Mouse (Mus musculus) left cerebral cortex, postnatal 36 days (tissue): Measurements from ENCODE around the gene Nipal3. TPM values are rescaled to one million over a fixed set of nuclear protein-coding genes. Genes with fewer than 3 reads are reported as not detected.

Source experiments
- DNase-seq, 2 experiments: peaks; one replicate each; pipeline ENCODE4 v3.0.0; 2021 to 2022; ENCODE audit warnings: low spot score in 2 of 2, mixed read lengths in 1 of 2
- intact Hi-C: fragments of 180-260 bp; cut with DNase I; formaldehyde crosslinking; loops from one replicate; pipeline ENCODE4 v1.15.1; 2025
- total RNA-seq, 2 experiments: library from RNA; stranded (reverse); gene quantifications; 2 replicates each; pipeline ENCODE4 v1.2.3; 2021

Nipal3 gene
- total RNA-seq, 2 experiments from 2014 or later: 107 to 108 TPM

GRCm38 (mm10) chr4:135439904-135440522 lies 54.8 kb downstream of the Nipal3 start:
- DNase-seq: no peak
- intact Hi-C loops: no loop called here

- no peak for DNase-seq
- intact Hi-C loops: no loop called here
Measured at GRCm38 (mm10) chr4:135439188-135439647, 55.6 kb downstream of the Nipal3 start.

- intact Hi-C loops: no loop called here
- DNase-seq: no peak
Measured at GRCm38 (mm10) chr4:135437924-135438323, 56.9 kb downstream of the Nipal3 start.

GRCm38 (mm10) chr4:135436291-135436690 lies 58.5 kb downstream of the Nipal3 start:
- intact Hi-C loops: no loop called here
- DNase-seq: no peak

GRCm38 (mm10) chr4:135434395-135434789 lies 60.4 kb downstream of the Nipal3 start:
- intact Hi-C loops: no loop called here
- DNase-seq: no peak

- peak; percentile 42 to 49 for DNase-seq
- intact Hi-C loops: no loop called here
Measured at GRCm38 (mm10) chr4:135433443-135434394, 61.1 kb downstream of the Nipal3 start, which contains the start of gene Rcan3. TSS of gene Rcan3 (minus strand) at chr4:135433853.

GRCm38 (mm10) chr4:135433086-135433442 lies 61.8 kb downstream of the Nipal3 start:
- intact Hi-C loops: no loop called here

GRCm38 (mm10) chr4:135429990-135430760 lies 64.7 kb downstream of the Nipal3 start:
- intact Hi-C loops: no loop called here
- no peak for DNase-seq

More at GRCm38 (mm10) chr4:135433086-135433442, 61.8 kb downstream of the Nipal3 start:
- no peak for DNase-seq

GRCm38 (mm10) chr4:135429383-135429782 lies 65.5 kb downstream of the Nipal3 start:
- DNase-seq: no peak
- intact Hi-C loops: no loop called here

GRCm38 (mm10) chr4:135426587-135426986 lies 68.3 kb downstream of the Nipal3 start:
- DNase-seq: no peak
- intact Hi-C loops: no loop called here

GRCm38 (mm10) chr4:135425625-135426024 lies 69.2 kb downstream of the Nipal3 start:
- DNase-seq: peak; percentile 71 to 74
- intact Hi-C loops: no loop called here

GRCm38 (mm10) chr4:135420961-135421360 lies 73.9 kb downstream of the Nipal3 start:
- intact Hi-C loops: no loop called here

GRCm38 (mm10) chr4:135420416-135420815 lies 74.4 kb downstream of the Nipal3 start:
- DNase-seq: no peak
- intact Hi-C loops: no loop called here

More at GRCm38 (mm10) chr4:135420961-135421360, 73.9 kb downstream of the Nipal3 start:
- DNase-seq: no peak

GRCm38 (mm10) chr4:135419996-135420395 lies 74.8 kb downstream of the Nipal3 start:
- DNase-seq: no peak
- intact Hi-C loops: no loop called here

GRCm38 (mm10) chr4:135416367-135416766 lies 78.5 kb downstream of the Nipal3 start:
- no peak for DNase-seq
- intact Hi-C loops: no loop called here

- intact Hi-C loops: loop anchor here (5.0 kb wide), 1 partner anchor 56 kb away; no protein-coding TSS in a partner anchor
- DNase-seq: no peak
Measured at GRCm38 (mm10) chr4:135413491-135413890, 81.3 kb downstream of the Nipal3 start.

GRCm38 (mm10) chr4:135411633-135412032 lies 83.2 kb downstream of the Nipal3 start:
- DNase-seq: peak; percentile 18 to 24
- intact Hi-C loops: loop anchor here (2.0 to 5.0 kb wide), 2 partner anchors 29 to 54 kb away; no protein-coding TSS in a partner anchor

- intact Hi-C loops: no loop called here
- no peak for DNase-seq
Measured at GRCm38 (mm10) chr4:135406180-135406579, 88.7 kb downstream of the Nipal3 start.

- no peak for DNase-seq
- intact Hi-C loops: no loop called here
Measured at GRCm38 (mm10) chr4:135404916-135405315, 89.9 kb downstream of the Nipal3 start.

- intact Hi-C loops: no loop called here
Measured at GRCm38 (mm10) chr4:135404048-135404447, 90.8 kb downstream of the Nipal3 start.

More at GRCm38 (mm10) chr4:135404048-135404447, 90.8 kb downstream of the Nipal3 start:
- DNase-seq: no peak
